Mouse (Mus musculus) MEL (cell line): ENCODE measurements around the gene Tinf2. TPM values are rescaled to one million over a fixed set of nuclear protein-coding genes. Genes with fewer than 3 reads are reported as not detected.

Experiments used
- DNase-seq: peaks from one replicate; pipeline ENCODE4 v3.0.0; 2011; ENCODE audit warnings: low read depth, low spot score
- H3K27ac ChIP-seq: 2 replicates; pipeline ENCODE4 v1.5.1; 2012; ENCODE audit warnings: low read depth, mild to moderate bottlenecking, control low read depth, low read length, moderate library complexity; ENCODE audit not compliant: control insufficient read depth
- H3K27me3 ChIP-seq, 2 experiments: fragments of 150-350 bp in 1 of 2; sonication (generic) in 1 of 2; 2 replicates each; pipeline ENCODE4 v1.6.1; 2012; ENCODE audit warnings: low read length in 2 of 2, mild to moderate bottlenecking in 2 of 2, improper control_type of control experiment in 1 of 2, moderate library complexity in 1 of 2; ENCODE audit not compliant: insufficient read depth in 2 of 2, control insufficient read depth in 1 of 2
- H3K36me3 ChIP-seq, 2 experiments: 2 replicates each; pipeline ENCODE4 v1.6.1; 2012 to 2014; ENCODE audit warnings: low read length in 2 of 2, improper control_type of control experiment in 1 of 2, inconsistent platforms in 1 of 2, mild to moderate bottlenecking in 1 of 2; ENCODE audit not compliant: insufficient read depth in 2 of 2, control insufficient read depth in 1 of 2
- H3K4me1 ChIP-seq, 2 experiments: fragments of 150-350 bp in 1 of 2; sonication (generic) in 1 of 2; 2 replicates each; pipeline ENCODE4 v1.6.1; 2012; ENCODE audit warnings: low read length in 2 of 2, improper control_type of control experiment in 1 of 2, mild to moderate bottlenecking in 1 of 2; ENCODE audit not compliant: insufficient read depth in 2 of 2, control insufficient read depth in 1 of 2
- H3K4me3 ChIP-seq, 2 experiments: fragments of 150-350 bp in 1 of 2; sonication (generic) in 1 of 2; 2 replicates each; pipeline ENCODE4 v1.5.1; 2012; ENCODE audit warnings: low read depth in 2 of 2, low read length in 2 of 2, mild to moderate bottlenecking in 2 of 2, moderate library complexity in 2 of 2, control low read depth in 1 of 2, improper control_type of control experiment in 1 of 2; ENCODE audit not compliant: control insufficient read depth in 1 of 2, insufficient read depth in 1 of 2
- H3K79me2 ChIP-seq: 2 replicates; pipeline ENCODE4 v1.6.1; 2012; ENCODE audit warnings: mild to moderate bottlenecking, low read length, moderate library complexity; ENCODE audit not compliant: control insufficient read depth, poor library complexity, insufficient read depth
- H3K9ac ChIP-seq: 2 replicates; pipeline ENCODE4 v1.6.1; 2012; ENCODE audit warnings: low read depth, mild to moderate bottlenecking, control low read depth, low read length, moderate library complexity; ENCODE audit not compliant: control insufficient read depth, poor library complexity, severe bottlenecking
- H3K9me3 ChIP-seq: fragments of 150-350 bp; sonication (generic); replicated peaks from 2 replicates; pipeline ENCODE4 v1.6.1; 2012; ENCODE audit warnings: mild to moderate bottlenecking, low read length, improper control_type of control experiment, moderate library complexity; ENCODE audit not compliant: insufficient read depth
- BHLHE40 ChIP-seq: IDR thresholded peaks from 2 replicates; pipeline ENCODE4 v1.6.1; 2012; ENCODE audit warnings: low read depth, mild to moderate bottlenecking, inconsistent platforms, low read length, improper control_type of control experiment, borderline replicate concordance
- CHD2 ChIP-seq: IDR thresholded peaks from 2 replicates; pipeline ENCODE4 v1.6.1; 2011; ENCODE audit warnings: low read length, improper control_type of control experiment
- CTCF ChIP-seq, 3 experiments: IDR thresholded peaks in 2 of 3; conservative IDR thresholded peaks in 1 of 3; 2 replicates each; pipeline ENCODE4 v1.5.1; 2011 to 2012; ENCODE audit warnings: low read length in 3 of 3, low read depth in 2 of 3, mild to moderate bottlenecking in 2 of 3, improper control_type of control experiment in 1 of 3, inconsistent platforms in 1 of 3, mixed read lengths in 1 of 3, moderate library complexity in 1 of 3; ENCODE audit not compliant: control insufficient read depth in 1 of 3, insufficient read depth in 1 of 3, poor library complexity in 1 of 3, severe bottlenecking in 1 of 3
- E2F4 ChIP-seq: IDR thresholded peaks from 2 replicates; pipeline ENCODE4 v1.6.1; 2011; ENCODE audit warnings: low read depth, low read length, improper control_type of control experiment, borderline replicate concordance
- ELF1 ChIP-seq: IDR thresholded peaks from 2 replicates; pipeline ENCODE4 v1.6.1; 2014; ENCODE audit warnings: low read depth, mild to moderate bottlenecking, inconsistent platforms, low read length, improper control_type of control experiment, moderate library complexity
- ETS1 ChIP-seq: IDR thresholded peaks from 2 replicates; pipeline ENCODE4 v1.6.1; 2012; ENCODE audit warnings: low read depth, mild to moderate bottlenecking, inconsistent platforms, low read length, improper control_type of control experiment, moderate library complexity
- GATA1 ChIP-seq: IDR thresholded peaks from 2 replicates; pipeline ENCODE4 v1.6.1; 2011; ENCODE audit warnings: low read depth, low read length, improper control_type of control experiment
- KAT2A ChIP-seq: conservative IDR thresholded peaks from 2 replicates; pipeline ENCODE4 v1.6.1; 2012; ENCODE audit warnings: low read depth, low read length, improper control_type of control experiment, inconsistent platforms
- MAFK ChIP-seq: IDR thresholded peaks from 2 replicates; pipeline ENCODE4 v1.6.1; 2011; ENCODE audit warnings: low read depth, mild to moderate bottlenecking, low read length, improper control_type of control experiment, borderline replicate concordance
- MAZ ChIP-seq: IDR thresholded peaks from 2 replicates; pipeline ENCODE4 v1.6.1; 2012; ENCODE audit warnings: low read depth, mild to moderate bottlenecking, inconsistent platforms, low read length, improper control_type of control experiment
- MEF2A ChIP-seq: IDR thresholded peaks from 2 replicates; pipeline ENCODE4 v1.6.1; 2014; ENCODE audit warnings: low read depth, mild to moderate bottlenecking, inconsistent platforms, low read length, improper control_type of control experiment; ENCODE audit not compliant: poor library complexity, insufficient replicate concordance, severe bottlenecking; ENCODE audit errors: extremely low read depth
- MYC ChIP-seq: IDR thresholded peaks from 2 replicates; pipeline ENCODE4 v1.6.1; 2011; ENCODE audit warnings: low read depth, mild to moderate bottlenecking, low read length, improper control_type of control experiment, moderate library complexity
- NELFE ChIP-seq: IDR thresholded peaks from 2 replicates; pipeline ENCODE4 v1.6.1; 2011; ENCODE audit warnings: low read depth, low read length, improper control_type of control experiment
- POLR2AphosphoS2 ChIP-seq: IDR thresholded peaks from 2 replicates; pipeline ENCODE4 v1.6.1; 2011; ENCODE audit warnings: low read length, improper control_type of control experiment
- POLR2AphosphoS5 ChIP-seq: IDR thresholded peaks from 2 replicates; pipeline ENCODE4 v1.6.1; 2012; ENCODE audit warnings: low read depth, borderline replicate concordance, mild to moderate bottlenecking, inconsistent platforms, low read length, moderate library complexity, mixed read lengths
- RAD21 ChIP-seq: IDR thresholded peaks from 2 replicates; pipeline ENCODE4 v1.6.1; 2011; ENCODE audit warnings: mild to moderate bottlenecking, low read depth, low read length, improper control_type of control experiment
- RCOR1 ChIP-seq: IDR thresholded peaks from 2 replicates; pipeline ENCODE4 v1.6.1; 2012; ENCODE audit warnings: low read depth, mild to moderate bottlenecking, inconsistent platforms, low read length, improper control_type of control experiment
- SIN3A ChIP-seq: IDR thresholded peaks from 2 replicates; pipeline ENCODE4 v1.6.1; 2012; ENCODE audit warnings: low read length, improper control_type of control experiment, inconsistent platforms
- TAL1 ChIP-seq: IDR thresholded peaks from 2 replicates; pipeline ENCODE4 v1.6.1; 2012; ENCODE audit warnings: mild to moderate bottlenecking, inconsistent platforms, low read length, moderate library complexity, mixed read lengths
- TBP ChIP-seq: IDR thresholded peaks from 2 replicates; pipeline ENCODE4 v1.8.0; 2011; ENCODE audit warnings: low read depth, low read length, improper control_type of control experiment
- TCF12 ChIP-seq: IDR thresholded peaks from 2 replicates; pipeline ENCODE4 v1.6.1; 2014; ENCODE audit warnings: low read depth, mild to moderate bottlenecking, inconsistent platforms, low read length, improper control_type of control experiment, moderate library complexity
- UBTF ChIP-seq: IDR thresholded peaks from 2 replicates; pipeline ENCODE4 v1.6.1; 2012; ENCODE audit warnings: low read depth, mild to moderate bottlenecking, inconsistent platforms, low read length, improper control_type of control experiment, moderate library complexity, borderline replicate concordance; ENCODE audit not compliant: insufficient read depth
- USF2 ChIP-seq, 2 experiments: IDR thresholded peaks; 2 replicates each; pipeline ENCODE4 v1.6.1; 2011 to 2012; ENCODE audit warnings: improper control_type of control experiment in 2 of 2, low read length in 2 of 2, borderline replicate concordance in 1 of 2, inconsistent platforms in 1 of 2, low read depth in 1 of 2, mild to moderate bottlenecking in 1 of 2; ENCODE audit not compliant: insufficient read depth in 1 of 2
- ZC3H11A ChIP-seq: IDR thresholded peaks from 2 replicates; pipeline ENCODE4 v1.6.1; 2012; ENCODE audit warnings: low read depth, mild to moderate bottlenecking, inconsistent platforms, low read length, improper control_type of control experiment
- ZKSCAN1 ChIP-seq: IDR thresholded peaks from 2 replicates; pipeline ENCODE4 v1.6.1; 2012; ENCODE audit warnings: low read depth, mild to moderate bottlenecking, inconsistent platforms, low read length, improper control_type of control experiment, moderate library complexity
- ZMIZ1 ChIP-seq: IDR thresholded peaks from 2 replicates; pipeline ENCODE4 v1.6.1; 2012; ENCODE audit warnings: low read depth, mild to moderate bottlenecking, inconsistent platforms, low read length, improper control_type of control experiment, moderate library complexity
- ZNF384 ChIP-seq: IDR thresholded peaks from 2 replicates; pipeline ENCODE4 v1.6.1; 2012; ENCODE audit warnings: low read depth, mild to moderate bottlenecking, inconsistent platforms, low read length, improper control_type of control experiment
- polyA plus RNA-seq, 2 experiments: library from polyadenylated mRNA; stranded (reverse) in 1 of 2; unstranded in 1 of 2; fragments of >175 nt in 1 of 2; fragments of >200 nt in 1 of 2; gene quantifications; 2 replicates each; pipeline versions ENCODE4 v1.2.1 to v1.2.4; 2012; ENCODE audit warnings: low replicate concordance in 2 of 2, low read depth in 1 of 2; ENCODE audit not compliant: insufficient read length in 2 of 2, insufficient read depth in 1 of 2, missing spikeins in 1 of 2
- total RNA-seq: library from RNA; depleted of rRNA; stranded (reverse); fragments of 300-350 nt; gene quantifications from 2 replicates; pipeline ENCODE4 v1.2.3, GENCODE M21; 2012

Tinf2 gene
- total and polyA plus RNA-seq, 3 experiments, result 27.2 to 53.0 TPM; not detected in 1

- Histone ChIP-seq H3K9ac (no peak overlapping the region), H3K4me3 (no peak overlapping the region), H3K4me1 (peaks cover 3 to 6% of the 10 kb centered on the region in 2 experiments; a peak in 3 of 4 replicates), H3K36me3 (peaks cover 6 to 20% of the 10 kb centered on the region in 2 experiments), H3K9me3 (no peaks in the 10 kb centered on the region), H3K79me2 (peaks cover 13% of the 10 kb centered on the region), H3K27ac (no peak overlapping the region), H3K27me3 (no peaks in the 10 kb centered on the region)
- no peak for DNase-seq
- TF ChIP-seq RAD21 (no peak), CTCF (IDR thresholded peaks at IDR 0.05 in 2 of 3, conservative IDR thresholded peaks at IDR 0.05 in 1 of 3; ENCODE audit: control insufficient read depth in 1 of 3, insufficient read depth in 1 of 3, low read depth in 2 of 3, low read length in 3 of 3, poor library complexity in 1 of 3, severe bottlenecking in 1 of 3) (no peak), USF2 (IDR thresholded peaks at IDR 0.05; ENCODE audit: borderline replicate concordance in 1 of 2, insufficient read depth in 1 of 2, low read depth in 1 of 2, low read length in 2 of 2) (no peak), MEF2A (no peak), POLR2AphosphoS5 (no peak), MYC (no peak), NELFE (no peak), ZMIZ1 (no peak), ETS1 (no peak), TAL1 (no peak), UBTF (no peak), ZKSCAN1 (no peak), RCOR1 (no peak), E2F4 (no peak), ZC3H11A (no peak), TBP (no peak), ZNF384 (no peak), BHLHE40 (no peak), SIN3A (no peak)
- TF ChIP-seq, all 39 proteins: peak for 0
These were observed 4.0 kb downstream of the Tinf2 start for GRCm38 (mm10) chr14:55677615-55678014.

- peaks cover 2 to 33% of the 10 kb centered on the region in 2 experiments; a peak in 3 of 4 replicates for H3K36me3 ChIP-seq
These were observed 8.9 kb downstream of the Tinf2 start for GRCm38 (mm10) chr14:55672741-55673060.

More at GRCm38 (mm10) chr14:55672741-55673060, 8.9 kb downstream of the Tinf2 start:
- peaks cover 4 to 12% of the 10 kb centered on the region in 2 experiments; a peak in 3 of 4 replicates for H3K4me1 ChIP-seq
- TF ChIP-seq MAZ (no peak), MEF2A (no peak), KAT2A (no peak), ELF1 (no peak), TCF12 (no peak), E2F4 (no peak), RAD21 (no peak), CHD2 (no peak), POLR2AphosphoS2 (no peak), RCOR1 (no peak), ZNF384 (no peak), MAFK (no peak), GATA1 (no peak), UBTF (no peak)
- H3K27ac ChIP-seq, result peak overlapping the region; percentile 78
- DNase-seq, result no peak
- no peaks in the 10 kb centered on the region for H3K27me3 ChIP-seq
- H3K9me3 ChIP-seq, result no peaks in the 10 kb centered on the region
- peak overlapping the region; percentile 71 for H3K9ac ChIP-seq
- H3K79me2 ChIP-seq, result peaks cover 29% of the 10 kb centered on the region
- peak overlapping the region; percentile 63 to 69 for H3K4me3 ChIP-seq
